Mouse (Mus musculus) ES-E14 (cell line): ENCODE measurements around the gene Tmub1. TPM values are rescaled to one million over a fixed set of nuclear protein-coding genes. Genes with fewer than 3 reads are reported as not detected.

ENCODE experiments used
- DNase-seq: peaks from one replicate; pipeline ENCODE4 v3.0.0-alpha.2; 2013; ENCODE audit warnings: low read depth, low spot score
- H3K27ac ChIP-seq: 2 replicates; pipeline ENCODE4 v1.5.1; 2012; ENCODE audit warnings: low read depth, mild to moderate bottlenecking, low read length, moderate library complexity, mixed read lengths; ENCODE audit not compliant: poor library complexity, insufficient read depth, severe bottlenecking
- H3K36me3 ChIP-seq: 2 replicates; pipeline ENCODE4 v1.6.1; 2012; ENCODE audit warnings: mild to moderate bottlenecking, low read length, moderate library complexity, mixed read lengths; ENCODE audit not compliant: control insufficient read depth, poor library complexity, insufficient read depth, severe bottlenecking
- H3K4me1 ChIP-seq, 2 experiments: fragments of 150-350 bp in 1 of 2; sonication (generic) in 1 of 2; 2 replicates each; pipeline ENCODE4 v1.6.1; 2012; ENCODE audit warnings: low read length in 2 of 2, mild to moderate bottlenecking in 1 of 2, mixed read lengths in 1 of 2; ENCODE audit not compliant: control insufficient read depth in 2 of 2, insufficient read depth in 2 of 2, poor library complexity in 1 of 2
- H3K4me3 ChIP-seq, 2 experiments: fragments of 150-350 bp in 1 of 2; sonication (generic) in 1 of 2; 2 replicates each; pipeline ENCODE4 v1.5.1; 2012; ENCODE audit warnings: low read length in 2 of 2, low read depth in 1 of 2, mild to moderate bottlenecking in 1 of 2, mixed read lengths in 1 of 2; ENCODE audit not compliant: insufficient read depth in 1 of 2, poor library complexity in 1 of 2, severe bottlenecking in 1 of 2
- H3K9ac ChIP-seq: 2 replicates; pipeline ENCODE4 v1.6.1; 2012; ENCODE audit warnings: low read depth, mild to moderate bottlenecking, low read length, mixed read lengths; ENCODE audit not compliant: poor library complexity, insufficient read depth, severe bottlenecking
- H3K9me3 ChIP-seq: fragments of 150-350 bp; sonication (generic); 2 replicates; pipeline ENCODE4 v1.6.1; 2012; ENCODE audit warnings: low read depth, mild to moderate bottlenecking, low read length; ENCODE audit not compliant: control insufficient read depth, insufficient read depth
- CHD2 ChIP-seq: IDR thresholded peaks from 2 replicates; pipeline ENCODE4 v1.6.1; 2014; ENCODE audit warnings: mild to moderate bottlenecking, low read depth, low read length, inconsistent platforms
- HCFC1 ChIP-seq: IDR thresholded peaks from 2 replicates; pipeline ENCODE4 v1.6.1; 2012; ENCODE audit warnings: low read length, inconsistent platforms, borderline replicate concordance; ENCODE audit not compliant: insufficient read depth
- MAFK ChIP-seq: IDR thresholded peaks from 2 replicates; pipeline ENCODE4 v1.6.1; 2014; ENCODE audit warnings: mild to moderate bottlenecking, low read depth, low read length, inconsistent platforms; ENCODE audit not compliant: insufficient read depth
- ZC3H11A ChIP-seq: IDR thresholded peaks from 2 replicates; pipeline ENCODE4 v1.6.1; 2012; ENCODE audit warnings: low read depth, mild to moderate bottlenecking, inconsistent platforms, low read length, borderline replicate concordance
- ZNF384 ChIP-seq: IDR thresholded peaks from 2 replicates; pipeline ENCODE4 v1.6.1; 2012; ENCODE audit warnings: low read depth, low read length, inconsistent platforms
- in situ Hi-C, 2 experiments: fragments of 600-800 bp; cut with MboI; formaldehyde crosslinking; loops; one replicate each; pipeline ENCODE4 v1.15.1; 2025; ENCODE audit warnings: low sequenced_read_pairs in 2 of 2, inconsistent platforms in 1 of 2; ENCODE audit not compliant: unreplicated experiment in 2 of 2
- total RNA-seq: library from RNA; depleted of rRNA; stranded (reverse); fragments of 300-350 nt; gene quantifications from 2 replicates; pipeline ENCODE4 v1.2.3, GENCODE M21; 2012

Tmub1 gene
- total RNA-seq, 1 experiment = 7.8 TPM

DNA sequence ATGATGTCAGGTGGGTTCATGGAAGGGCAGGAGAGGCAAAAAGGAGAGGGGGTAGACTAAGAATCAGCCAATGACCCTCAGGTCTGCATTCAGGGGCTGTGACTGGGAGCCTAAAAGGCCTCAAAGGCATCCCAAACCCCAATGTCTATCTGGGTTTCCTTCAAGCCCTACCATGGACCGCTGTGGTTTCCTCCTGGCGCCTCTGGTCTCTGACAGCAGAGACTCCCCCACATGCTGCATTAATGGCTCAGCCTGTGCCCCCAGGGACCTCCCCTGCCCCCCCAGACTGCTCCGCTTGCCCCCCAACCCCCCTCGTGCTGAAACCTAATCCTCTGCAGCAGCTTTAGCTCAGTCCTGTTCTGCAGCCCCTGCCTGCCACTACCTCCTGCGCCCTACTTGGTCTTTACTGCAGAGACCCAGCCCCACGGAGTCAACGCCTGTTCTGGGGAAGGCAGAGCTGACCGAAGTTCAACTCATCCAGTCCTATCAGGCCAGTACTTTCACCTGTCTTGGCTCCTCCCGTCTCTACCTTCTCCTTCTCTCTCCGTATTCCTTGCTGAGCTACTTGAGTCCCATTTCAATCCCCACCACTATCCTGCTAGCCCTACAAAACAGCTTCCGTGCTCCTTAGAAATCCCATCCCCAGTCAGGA is 34.5 kb downstream of the Tmub1 start, which contains the start of gene Asic3:
Gene Asic3, plus strand, starts transcription at position 351 of the 652 bp plus-strand sequence.
- H3K4me3 ChIP-seq = peak within 1 kb of the TSS in 1 of 2 experiments; percentile 50; a peak in 2 of 4 replicates
- peaks cover 5% of the 10 kb centered on the region; the same call in 1 of the 2 replicates for H3K36me3 ChIP-seq
- no peaks in the 10 kb centered on the region; a peak in 1 of 4 replicates for H3K4me1 ChIP-seq
- no peak for DNase-seq
- TF ChIP-seq CHD2 (no peak), HCFC1 (no peak), MAFK (no peak), ZNF384 (no peak), ZC3H11A (no peak)
- peak within 1 kb of the TSS; percentile 2 for H3K9ac ChIP-seq
- in situ Hi-C loops = no loop called here
- no peaks in the 10 kb centered on the region for H3K9me3 ChIP-seq
- no peak within 1 kb of the TSS for H3K27ac ChIP-seq

DNA sequence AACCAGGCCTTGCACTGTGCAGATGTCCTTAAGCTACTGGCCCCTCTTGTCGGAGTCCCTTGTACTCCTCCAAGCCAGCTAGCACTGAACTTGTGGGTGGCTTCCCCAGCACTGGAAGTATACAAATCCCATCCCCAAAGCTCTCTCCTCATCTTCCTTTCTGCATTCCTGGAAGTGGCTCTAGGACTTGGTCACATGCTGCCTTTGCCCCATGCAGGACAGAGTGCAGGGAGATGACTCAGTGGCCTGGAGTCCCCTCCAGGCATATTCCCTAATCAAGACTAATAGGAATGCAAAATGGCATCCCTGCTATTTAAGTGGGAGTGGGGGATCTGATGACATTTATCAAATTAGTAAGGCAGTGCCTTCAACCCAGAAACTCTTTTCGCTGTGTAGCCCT is 35.6 kb downstream of the Tmub1 start:
- TF ChIP-seq ZC3H11A (no peak), HCFC1 (no peak), MAFK (no peak), CHD2 (no peak), ZNF384 (no peak)
- H3K36me3 ChIP-seq = peaks cover 6% of the 10 kb centered on the region; the same call in 1 of the 2 replicates
- no peak for DNase-seq
- H3K4me1 ChIP-seq = no peaks in the 10 kb centered on the region; a peak in 1 of 4 replicates
- no peak overlapping the region for H3K4me3 ChIP-seq
- H3K27ac ChIP-seq = no peak overlapping the region
- no peak overlapping the region for H3K9ac ChIP-seq
- in situ Hi-C loops = no loop called here
- H3K9me3 ChIP-seq = no peaks in the 10 kb centered on the region

DNA sequence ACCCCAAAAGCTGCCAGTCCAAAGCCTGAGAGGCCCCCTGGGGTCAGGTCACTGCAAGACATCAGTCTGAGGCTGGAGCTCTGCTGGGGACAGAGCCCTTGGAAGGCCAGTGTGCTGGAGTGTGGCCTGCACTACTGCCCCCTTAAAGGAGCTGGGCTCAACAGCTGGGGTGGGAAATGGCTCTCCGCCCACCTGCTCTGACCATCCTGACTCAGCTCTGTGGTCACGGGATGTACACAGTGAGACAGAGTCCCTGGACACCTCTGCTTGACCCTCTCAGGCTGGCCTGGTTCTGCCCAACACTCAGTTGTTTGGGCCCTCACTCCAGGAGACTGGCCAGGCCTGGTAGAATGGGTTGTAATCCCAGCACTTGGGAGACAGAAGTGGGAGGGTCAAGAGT is 38.2 kb downstream of the Tmub1 start:
- Histone ChIP-seq H3K9me3 (no peaks in the 10 kb centered on the region), H3K4me3 (no peak overlapping the region), H3K27ac (no peak overlapping the region), H3K4me1 (peaks cover 0 to 3% of the 10 kb centered on the region in 2 experiments; a peak in 1 of 4 replicates), H3K9ac (no peak overlapping the region), H3K36me3 (peaks cover 6% of the 10 kb centered on the region; the same call in 1 of the 2 replicates)
- in situ Hi-C loops = no loop called here
- TF ChIP-seq CHD2 (no peak), ZNF384 (no peak)
- DNase-seq = no peak

DNA sequence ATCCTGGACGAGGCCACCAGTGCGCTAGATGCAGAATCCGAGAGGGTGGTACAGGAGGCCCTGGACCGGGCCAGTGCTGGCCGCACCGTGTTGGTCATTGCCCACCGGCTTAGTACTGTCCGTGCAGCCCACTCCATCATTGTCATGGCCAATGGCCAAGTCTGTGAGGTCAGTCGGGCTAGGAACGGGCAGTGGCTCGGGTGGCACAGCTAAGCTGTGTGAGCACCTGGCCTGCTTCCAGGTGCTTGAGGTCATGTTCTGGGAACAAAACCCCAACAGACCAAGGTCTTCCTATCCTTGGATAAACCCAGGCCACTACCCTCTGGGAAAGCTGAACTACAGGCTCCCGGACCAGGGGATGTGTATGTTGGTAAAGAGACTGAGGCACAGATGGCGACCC is 39.0 kb downstream of the Tmub1 start:
- Histone ChIP-seq H3K27ac (no peak overlapping the region), H3K4me3 (no peak overlapping the region), H3K36me3 (peaks cover 8% of the 10 kb centered on the region; the same call in 1 of the 2 replicates), H3K9me3 (no peaks in the 10 kb centered on the region), H3K4me1 (peaks cover 0 to 3% of the 10 kb centered on the region in 2 experiments; a peak in 1 of 4 replicates), H3K9ac (no peak overlapping the region)
- TF ChIP-seq ZNF384 = no peak
- TF ChIP-seq MAFK = no peak
- no peak for TF ChIP-seq ZC3H11A
- TF ChIP-seq HCFC1 = no peak
- no peak for TF ChIP-seq CHD2
- no peak for DNase-seq
- in situ Hi-C loops = no loop called here

DNA sequence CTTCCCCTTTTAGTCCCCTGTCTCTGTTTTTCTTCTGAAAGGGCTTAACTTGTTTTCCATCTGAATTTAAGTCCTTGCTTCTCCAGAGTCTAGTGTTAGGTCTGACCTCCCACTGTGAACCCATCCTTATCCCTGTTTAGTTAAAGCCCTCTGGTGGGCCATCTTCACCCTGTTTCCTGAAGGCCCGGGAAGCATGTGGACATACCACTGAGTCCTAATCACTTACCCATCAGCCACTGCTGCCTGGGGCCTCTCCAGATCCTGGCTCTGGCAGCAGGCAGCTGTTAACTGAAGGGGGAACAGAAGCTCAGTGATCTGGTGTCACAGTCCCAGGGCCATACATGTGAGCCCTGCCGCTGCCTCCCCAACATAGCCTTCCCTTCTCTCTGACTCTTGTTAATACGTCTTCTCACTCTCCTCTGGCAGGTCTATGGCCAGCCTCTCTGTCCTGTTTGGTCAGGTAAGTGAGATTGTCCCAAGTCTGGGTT is 42.2 kb downstream of the Tmub1 start:
- no peak for TF ChIP-seq ZC3H11A
- TF ChIP-seq ZNF384 = no peak
- TF ChIP-seq HCFC1 = no peak
- TF ChIP-seq CHD2 = no peak
- no peak for TF ChIP-seq MAFK
- Histone ChIP-seq H3K4me3 (no peak overlapping the region), H3K4me1 (peaks cover 0 to 3% of the 10 kb centered on the region in 2 experiments; a peak in 1 of 4 replicates), H3K36me3 (peaks cover 8% of the 10 kb centered on the region; the same call in 1 of the 2 replicates), H3K9me3 (no peaks in the 10 kb centered on the region), H3K9ac (no peak overlapping the region), H3K27ac (no peak overlapping the region)
- in situ Hi-C loops = no loop called here
- DNase-seq = no peak
